Mouse (Mus musculus): ENCODE results near the gene Nutf2. TPM values are rescaled to one million over a fixed set of nuclear protein-coding genes. Genes with fewer than 3 reads are reported as not detected.

Gene Nutf2
- total RNA-seq, 2 experiments from 2014 or later: 21.8 to 32.1 TPM

GRCm38 (mm10) chr8:105853178-105853577 lies 7.2 kb upstream of the Nutf2 start, which contains the start of gene Cenpt:
Gene Cenpt (minus strand): TSS chr8:105853278.
- intact Hi-C loops (cut with DNase I): loop anchor here (5.0 kb wide), 1 partner anchor 79 kb away; the partner anchor contains the start of gene Ctrl

GRCm38 (mm10) chr8:105854303-105854702 lies 6.1 kb upstream of the Nutf2 start:
- DNase-seq (ENCODE audit: low spot score in 2 of 2): no peak
- intact Hi-C loops (cut with DNase I): loop anchor here (5.0 kb wide), 1 partner anchor 78 kb away; the partner anchor contains the start of gene Ctrl

More at GRCm38 (mm10) chr8:105853178-105853577, 7.2 kb upstream of the Nutf2 start, which contains the start of gene Cenpt:
- DNase-seq (ENCODE audit: low spot score in 2 of 2): no peak

GRCm38 (mm10) chr8:105854715-105855216 lies 5.6 kb upstream of the Nutf2 start, which contains the start of gene Thap11:
Gene Thap11 (plus strand): TSS chr8:105855132.
- intact Hi-C loops (cut with DNase I): loop anchor here (5.0 kb wide), 2 partner anchors 78 to 142 kb away; partner anchors contain the start of gene Ctrl
- DNase-seq (ENCODE audit: low spot score in 2 of 2): peak; percentile 92 to 94

- intact Hi-C loops (cut with DNase I): loop anchor here (5.0 kb wide), 1 partner anchor 143 kb away; no protein-coding TSS in a partner anchor
Measured at GRCm38 (mm10) chr8:105855248-105856167, 4.9 kb upstream of the Nutf2 start.

GRCm38 (mm10) chr8:105856168-105856835 lies 4.1 kb upstream of the Nutf2 start:
- intact Hi-C loops (cut with DNase I): loop anchor here (5.0 kb wide), 1 partner anchor 144 kb away; no protein-coding TSS in a partner anchor
- no peak for DNase-seq (ENCODE audit: low spot score in 2 of 2)

More at GRCm38 (mm10) chr8:105855248-105856167, 4.9 kb upstream of the Nutf2 start:
- peak; percentile 64 to 65 for DNase-seq (ENCODE audit: low spot score in 2 of 2)

- no peak for DNase-seq (ENCODE audit: low spot score in 2 of 2)
- intact Hi-C loops (cut with DNase I): loop anchor here (5.0 kb wide), 1 partner anchor 146 kb away; no protein-coding TSS in a partner anchor
Measured at GRCm38 (mm10) chr8:105858495-105858894, 1.9 kb upstream of the Nutf2 start.

GRCm38 (mm10) chr8:105859314-105859713 lies 1.1 kb upstream of the Nutf2 start:
- intact Hi-C loops (cut with DNase I): loop anchor here (5.0 kb wide), 1 partner anchor 147 kb away; no protein-coding TSS in a partner anchor
- no peak for DNase-seq (ENCODE audit: low spot score in 2 of 2)

GRCm38 (mm10) chr8:105861951-105862350 lies 1.6 kb downstream of the Nutf2 start:
- intact Hi-C loops (cut with DNase I): no loop called here
- DNase-seq (ENCODE audit: low spot score in 2 of 2): no peak

GRCm38 (mm10) chr8:105866364-105867029 lies 6.1 kb downstream of the Nutf2 start:
- no peak for DNase-seq (ENCODE audit: low spot score in 2 of 2)
- intact Hi-C loops (cut with DNase I): no loop called here

GRCm38 (mm10) chr8:105874301-105874700 lies 13.9 kb downstream of the Nutf2 start:
- DNase-seq (ENCODE audit: low spot score in 2 of 2): peak in 1 of 2 experiments; percentile 79
- intact Hi-C loops (cut with DNase I): no loop called here

GRCm38 (mm10) chr8:105880754-105881520 lies 20.6 kb downstream of the Nutf2 start, which contains the start of gene Edc4:
Gene Edc4 (plus strand): TSS chr8:105880881.
- DNase-seq (ENCODE audit: low spot score in 2 of 2): peak; percentile 75 to 80
- intact Hi-C loops (cut with DNase I): no loop called here

- intact Hi-C loops (cut with DNase I): no loop called here
- DNase-seq (ENCODE audit: low spot score in 2 of 2): no peak
Measured at GRCm38 (mm10) chr8:105889756-105890465, 29.5 kb downstream of the Nutf2 start.

GRCm38 (mm10) chr8:105890870-105891269 lies 30.5 kb downstream of the Nutf2 start:
- peak in 1 of 2 experiments; percentile 78 for DNase-seq (ENCODE audit: low spot score in 2 of 2)
- intact Hi-C loops (cut with DNase I): loop anchor here (1.0 kb wide), 1 partner anchor 40 kb away; no protein-coding TSS in a partner anchor

- intact Hi-C loops (cut with DNase I): no loop called here
- peak in 1 of 2 experiments; percentile 63 for DNase-seq (ENCODE audit: low spot score in 2 of 2)
Measured at GRCm38 (mm10) chr8:105892432-105892831, 32.1 kb downstream of the Nutf2 start.

GRCm38 (mm10) chr8:105893339-105893738 lies 33.0 kb downstream of the Nutf2 start, which contains the start of gene Nrn1l:
Gene Nrn1l (plus strand): TSS chr8:105893567.
- intact Hi-C loops (cut with DNase I): no loop called here
- peak; percentile 75 to 93 for DNase-seq (ENCODE audit: low spot score in 2 of 2)

- intact Hi-C loops (cut with DNase I): no loop called here
- DNase-seq (ENCODE audit: low spot score in 2 of 2): peak in 1 of 2 experiments; percentile 67
Measured at GRCm38 (mm10) chr8:105897801-105898480, 37.6 kb downstream of the Nutf2 start.
